Mouse (Mus musculus): ENCODE measurements around the gene Ebf1. TPM values are rescaled to one million over a fixed set of nuclear protein-coding genes. Genes with fewer than 3 reads are reported as not detected.
"Not testable (repeated sequence)": the region's sequence is repeated elsewhere in the genome, so short reads cannot be mapped to it uniquely, and the experiment has no call there.

Gene Ebf1
- 2.7 TPM for polyA plus RNA-seq (2012; fragmentation: generic; extraction: Trizol)

- Histone ChIP-seq H3K27me3 (ENCODE audit: control insufficient read depth, insufficient read depth, insufficient read length) (no peaks in the 10 kb centered on the region), H3K4me3 (peak within 1 kb of the TSS; percentile 78), H3K79me2 (ENCODE audit: control insufficient read depth, insufficient read depth) (peaks cover 10% of the 10 kb centered on the region), H3K36me3 (ENCODE audit: control insufficient read depth, insufficient read depth) (no peaks in the 10 kb centered on the region), H3K4me2 (ENCODE audit: low read depth) (peak within 1 kb of the TSS; percentile 92), H3ac (ENCODE audit: control insufficient read depth, insufficient read length) (peak within 1 kb of the TSS; percentile 26)
- no peak for TF ChIP-seq CEBPB (IDR thresholded peaks at IDR 0.05; ENCODE audit: insufficient read depth, poor library complexity, severe bottlenecking)
- no peak for TF ChIP-seq E2F4 (IDR thresholded peaks at IDR 0.05; ENCODE audit: insufficient read depth)
- no peak for TF ChIP-seq MYOD1 (IDR thresholded peaks at IDR 0.05; ENCODE audit: control insufficient read depth in 1 of 3, insufficient read length in 2 of 3, low read depth in 2 of 3)
- no peak for TF ChIP-seq MAX (IDR thresholded peaks at IDR 0.05; ENCODE audit: low read depth)
- peak; percentile 78 for TF ChIP-seq POLR2AphosphoS2 (IDR thresholded peaks at IDR 0.05; ENCODE audit: insufficient read length, low read depth)
- no peak for TF ChIP-seq USF1 (IDR thresholded peaks at IDR 0.05; ENCODE audit: low read depth)
- no peak for TF ChIP-seq TCF3 (IDR thresholded peaks at IDR 0.05; ENCODE audit: insufficient read length, low read depth)
- peak; percentile 57 for TF ChIP-seq SRF (IDR thresholded peaks at IDR 0.05; ENCODE audit: control insufficient read depth, insufficient read length, low read depth)
- TF ChIP-seq REST (IDR thresholded peaks at IDR 0.05; ENCODE audit: insufficient read depth, insufficient read length), result no peak
- no peak for TF ChIP-seq TCF12 (IDR thresholded peaks at IDR 0.05; ENCODE audit: insufficient read depth, poor library complexity, severe bottlenecking)
- TF ChIP-seq MYOG (IDR thresholded peaks at IDR 0.05; ENCODE audit: control insufficient read depth in 1 of 3, insufficient read depth in 1 of 3, insufficient read length in 2 of 3, low read depth in 2 of 3), result no peak
- peak; percentile 58 for TF ChIP-seq POLR2A (IDR thresholded peaks at IDR 0.05; ENCODE audit: insufficient read length, low read depth)
Measured at GRCm38 (mm10) chr11:44616788-44617712, at the start of gene Ebf1. TSS of gene Ebf1 (plus strand) at chr11:44617317.

DNA sequence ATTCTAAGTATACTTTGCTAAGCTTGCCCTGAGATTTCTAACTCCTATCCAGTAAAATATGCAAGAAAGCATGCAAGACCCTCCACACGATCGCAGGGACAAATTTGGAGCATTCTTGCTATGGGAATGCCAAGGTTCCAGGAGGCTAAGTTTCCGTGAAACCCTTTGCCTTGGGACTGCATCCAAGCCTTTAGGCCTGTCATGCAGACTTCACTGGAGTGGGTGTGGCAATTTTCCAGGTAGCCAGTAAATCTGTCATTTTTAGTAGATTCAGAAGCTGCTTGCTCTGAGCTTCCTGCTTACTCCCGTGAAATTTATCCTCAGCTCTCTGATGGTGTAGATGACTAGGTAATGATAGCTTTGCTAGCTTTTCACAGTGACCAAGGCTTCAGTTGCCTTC, 46.8 kb upstream of the Ebf1 start:
- not testable (repeated sequence) for H3K27me3 ChIP-seq (ENCODE audit: control insufficient read depth, insufficient read depth, insufficient read length); H3K79me2 ChIP-seq (ENCODE audit: control insufficient read depth, insufficient read depth); H3K4me3 ChIP-seq; H3ac ChIP-seq (ENCODE audit: control insufficient read depth, insufficient read length); H3K36me3 ChIP-seq (ENCODE audit: control insufficient read depth, insufficient read depth); H3K4me2 ChIP-seq (ENCODE audit: low read depth)

- Histone ChIP-seq H3ac (ENCODE audit: control insufficient read depth, insufficient read length) (no peak overlapping the region), H3K27me3 (ENCODE audit: control insufficient read depth, insufficient read depth, insufficient read length) (no peaks in the 10 kb centered on the region), H3K36me3 (ENCODE audit: control insufficient read depth, insufficient read depth) (no peaks in the 10 kb centered on the region), H3K4me3 (no peak overlapping the region), H3K79me2 (ENCODE audit: control insufficient read depth, insufficient read depth) (no peaks in the 10 kb centered on the region), H3K4me2 (ENCODE audit: low read depth) (no peak overlapping the region)
- TF ChIP-seq MAX (IDR thresholded peaks at IDR 0.05; ENCODE audit: low read depth) (no peak), CEBPB (IDR thresholded peaks at IDR 0.05; ENCODE audit: insufficient read depth, poor library complexity, severe bottlenecking) (no peak), TCF12 (IDR thresholded peaks at IDR 0.05; ENCODE audit: insufficient read depth, poor library complexity, severe bottlenecking) (no peak), TCF3 (IDR thresholded peaks at IDR 0.05; ENCODE audit: insufficient read length, low read depth) (no peak), SRF (IDR thresholded peaks at IDR 0.05; ENCODE audit: control insufficient read depth, insufficient read length, low read depth) (no peak)
Measured at GRCm38 (mm10) chr11:44572781-44573180, 44.3 kb upstream of the Ebf1 start.

DNA sequence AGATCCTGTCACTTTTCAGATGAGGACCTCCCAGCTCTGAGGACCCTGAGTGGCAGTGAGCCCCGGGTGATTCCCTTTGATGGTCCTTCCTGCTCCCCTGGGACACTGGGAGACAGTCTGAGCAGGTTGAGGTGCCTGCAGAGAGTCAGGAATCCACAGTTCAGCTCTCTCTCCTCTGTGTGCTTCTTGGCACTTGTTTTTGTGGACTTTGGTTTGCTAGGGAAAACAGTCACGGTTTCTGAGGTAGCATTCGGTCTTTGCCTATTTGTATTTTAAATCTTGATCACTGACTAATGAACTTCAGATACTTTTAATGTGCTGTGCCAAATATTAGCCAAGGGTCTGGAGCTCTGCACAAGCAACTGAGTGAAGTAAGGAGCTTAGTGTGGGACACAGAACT, 43.7 kb upstream of the Ebf1 start:
- no peaks in the 10 kb centered on the region for H3K36me3 ChIP-seq (ENCODE audit: control insufficient read depth, insufficient read depth)
- no peak overlapping the region for H3ac ChIP-seq (ENCODE audit: control insufficient read depth, insufficient read length)
- no peak overlapping the region for H3K4me2 ChIP-seq (ENCODE audit: low read depth)
- no peak for TF ChIP-seq USF1 (IDR thresholded peaks at IDR 0.05; ENCODE audit: low read depth)
- TF ChIP-seq TCF3 (IDR thresholded peaks at IDR 0.05; ENCODE audit: insufficient read length, low read depth), result no peak
- TF ChIP-seq CEBPB (IDR thresholded peaks at IDR 0.05; ENCODE audit: insufficient read depth, poor library complexity, severe bottlenecking), result no peak
- TF ChIP-seq POLR2AphosphoS2 (IDR thresholded peaks at IDR 0.05; ENCODE audit: insufficient read length, low read depth), result no peak
- TF ChIP-seq SRF (IDR thresholded peaks at IDR 0.05; ENCODE audit: control insufficient read depth, insufficient read length, low read depth), result no peak
- no peak for TF ChIP-seq MAX (IDR thresholded peaks at IDR 0.05; ENCODE audit: low read depth)
- no peak for TF ChIP-seq POLR2A (IDR thresholded peaks at IDR 0.05; ENCODE audit: insufficient read length, low read depth)
- no peak for TF ChIP-seq MYOG (IDR thresholded peaks at IDR 0.05; ENCODE audit: control insufficient read depth in 1 of 3, insufficient read depth in 1 of 3, insufficient read length in 2 of 3, low read depth in 2 of 3)
- no peak for TF ChIP-seq TCF12 (IDR thresholded peaks at IDR 0.05; ENCODE audit: insufficient read depth, poor library complexity, severe bottlenecking)
- H3K27me3 ChIP-seq (ENCODE audit: control insufficient read depth, insufficient read depth, insufficient read length), result no peaks in the 10 kb centered on the region
- H3K79me2 ChIP-seq (ENCODE audit: control insufficient read depth, insufficient read depth), result no peaks in the 10 kb centered on the region
- H3K4me3 ChIP-seq, result no peak overlapping the region

DNA sequence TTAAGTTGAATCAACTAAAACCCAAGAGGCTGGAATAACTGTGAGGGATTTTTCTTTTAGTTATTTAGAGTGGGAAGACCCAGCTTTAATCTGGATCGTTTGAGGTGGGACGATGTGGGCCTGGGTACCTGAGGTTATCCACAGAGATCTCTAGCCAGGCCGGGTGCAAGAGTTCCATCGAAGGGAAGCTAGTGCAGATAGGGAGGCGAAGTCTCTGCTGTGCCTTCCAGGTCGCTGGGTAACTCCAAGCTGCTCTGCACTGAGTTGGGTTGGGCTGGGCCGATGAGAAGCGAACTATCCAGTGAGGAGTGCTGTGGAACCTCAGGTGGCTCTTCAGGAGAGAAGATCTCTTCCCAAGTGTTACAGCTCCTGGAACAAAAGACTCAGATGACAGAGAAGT, 42.7 kb upstream of the Ebf1 start:
- H3K4me2 ChIP-seq (ENCODE audit: low read depth), result no peak overlapping the region
- H3ac ChIP-seq (ENCODE audit: control insufficient read depth, insufficient read length), result no peak overlapping the region
- no peak overlapping the region for H3K4me3 ChIP-seq
- no peaks in the 10 kb centered on the region for H3K27me3 ChIP-seq (ENCODE audit: control insufficient read depth, insufficient read depth, insufficient read length)
- TF ChIP-seq REST (IDR thresholded peaks at IDR 0.05; ENCODE audit: insufficient read depth, insufficient read length) (no peak), TCF12 (IDR thresholded peaks at IDR 0.05; ENCODE audit: insufficient read depth, poor library complexity, severe bottlenecking) (no peak), MAX (IDR thresholded peaks at IDR 0.05; ENCODE audit: low read depth) (no peak), SRF (IDR thresholded peaks at IDR 0.05; ENCODE audit: control insufficient read depth, insufficient read length, low read depth) (no peak), USF1 (IDR thresholded peaks at IDR 0.05; ENCODE audit: low read depth) (no peak)
- H3K79me2 ChIP-seq (ENCODE audit: control insufficient read depth, insufficient read depth), result no peaks in the 10 kb centered on the region
- no peaks in the 10 kb centered on the region for H3K36me3 ChIP-seq (ENCODE audit: control insufficient read depth, insufficient read depth)

All from myocyte (in vitro differentiated cells).